In genomic region chr3:56437058-56437457, GRCm38 (mm10) we compare ENCODE assay signal across 9 mouse cellular contexts.
A peak's percentile ranks its signal among the peaks of the same experiment; 100 is the strongest.
DNase-seq lines count a peak whose midpoint lies in the region; ATAC-seq lines count a peak whose summit lies in the region.
"Had no signal": no experiment of that assay in that cellular context is flagged by ENCODE, and none has a peak within 500 bp of the region (broad histone marks: within the 10 kb centered on the region; RNA-seq: fewer than 3 reads in every experiment).

No protein-coding gene starts in this region.

- H3K27ac ChIP-seq in intestine, embryonic 15.5 days = no peak overlapping the region
- H3K27ac ChIP-seq in stomach, embryonic 15.5 days = peak overlapping the region; percentile 59
- H3K27ac ChIP-seq: liver, embryonic 13.5 days had no signal

- no peak overlapping the region for H3K9ac ChIP-seq in intestine, embryonic 15.5 days
- no peak overlapping the region for H3K9ac ChIP-seq in stomach, embryonic 15.5 days
- H3K9ac ChIP-seq: liver, embryonic 13.5 days had no signal

- H3K9me3 ChIP-seq in intestine, embryonic 15.5 days = no peaks in the 10 kb centered on the region
- H3K9me3 ChIP-seq in stomach, embryonic 15.5 days = no peaks in the 10 kb centered on the region
- H3K9me3 ChIP-seq: liver, embryonic 13.5 days had no signal

- H3K27me3 ChIP-seq in intestine, embryonic 15.5 days (replicated peaks) = no peaks in the 10 kb centered on the region
- no peaks in the 10 kb centered on the region for H3K27me3 ChIP-seq in stomach, embryonic 15.5 days (replicated peaks)
- H3K27me3 ChIP-seq: liver, embryonic 13.5 days had no signal

- ATAC-seq in intestine, embryonic 15.5 days = peak; percentile 51; the same call in 1 of the 2 replicates
- peak; percentile 43; the same call in 1 of the 2 replicates for ATAC-seq in stomach, embryonic 15.5 days (ENCODE audit: insufficient read depth, low FRiP score, low read depth)

- peak; percentile 27 to 56 for DNase-seq in heart, postnatal 14 days
- no peak for DNase-seq in heart, adult 11 months
- peak; percentile 39 to 56 for DNase-seq in right cerebral cortex, postnatal 10 days (ENCODE audit: low spot score in 2 of 2)
- no peak for DNase-seq in right cerebral cortex, postnatal 25 days
- DNase-seq in B cell, adult 2 months = no peak
- DNase-seq in cerebellum, postnatal 4 days (ENCODE audit: low spot score in 2 of 2) = no peak
- DNase-seq: liver, embryonic 13.5 days had no signal

- no peak overlapping the region for H3K4me3 ChIP-seq in intestine, embryonic 15.5 days (replicated peaks)
- no peak overlapping the region for H3K4me3 ChIP-seq in stomach, embryonic 15.5 days (replicated peaks)
- H3K4me3 ChIP-seq: liver, embryonic 13.5 days had no signal

- no peak overlapping the region for H3K4me2 ChIP-seq in intestine, embryonic 15.5 days (replicated peaks)
- no peak overlapping the region for H3K4me2 ChIP-seq in stomach, embryonic 15.5 days
- H3K4me2 ChIP-seq: liver, embryonic 13.5 days had no signal

- WGBS in intestine, embryonic 15.5 days = 33% methylated on average over 4 of the region's 4 CpGs
- WGBS in stomach, embryonic 15.5 days = 22% methylated on average over 4 of the region's 4 CpGs

- no peaks in the 10 kb centered on the region for H3K4me1 ChIP-seq in intestine, embryonic 15.5 days (replicated peaks)
- no peaks in the 10 kb centered on the region for H3K4me1 ChIP-seq in stomach, embryonic 15.5 days
- H3K4me1 ChIP-seq: liver, embryonic 13.5 days had no signal

- intact Hi-C loops in heart, postnatal 14 days (cut with DNase I) = no loop called here

- no peaks in the 10 kb centered on the region for H3K36me3 ChIP-seq in intestine, embryonic 15.5 days
- H3K36me3 ChIP-seq in stomach, embryonic 15.5 days = no peaks in the 10 kb centered on the region
- H3K36me3 ChIP-seq: liver, embryonic 13.5 days had no signal

Comparison
In these comparisons a context has a peak if more than half of its experiments do, and no peak if none do; other contexts are left out.
1. DNase-seq: peak in heart, postnatal 14 days (2 of 2) and right cerebral cortex, postnatal 10 days (2 of 2); none in heart, adult 11 months (single experiment), right cerebral cortex, postnatal 25 days (single experiment), B cell, adult 2 months (0 of 2) and cerebellum, postnatal 4 days (0 of 2).